8 mouse cellular contexts compared by ENCODE assay signal in genomic region chr12:99220333-99220732, GRCm38 (mm10).
DNase-seq lines count a peak whose midpoint lies in the region; ATAC-seq and TF ChIP-seq lines count a peak whose summit lies in the region.

No protein-coding gene starts in this region.

- no peak overlapping the region for H3K9ac ChIP-seq in lung, embryonic 14.5 days
- no peak overlapping the region for H3K9ac ChIP-seq in liver, embryonic 11.5 days (ENCODE audit: low read depth, low read length)

- no peak for TF ChIP-seq CTCF in lung, embryonic 14.5 days (IDR thresholded peaks at IDR 0.05; ENCODE audit: low read depth)
- TF ChIP-seq CTCF in thymus, adult 2 months (IDR thresholded peaks at IDR 0.05; ENCODE audit: borderline replicate concordance, control insufficient read depth, extremely low read depth, insufficient read depth, low read length, poor library complexity): no peak

- H3K36me3 ChIP-seq in lung, embryonic 14.5 days (ENCODE audit: insufficient read depth): no peaks in the 10 kb centered on the region
- H3K36me3 ChIP-seq in liver, embryonic 11.5 days (ENCODE audit: control insufficient read depth, insufficient read depth, low read length): no peaks in the 10 kb centered on the region
- H3K36me3 ChIP-seq in thymus, adult 2 months (ENCODE audit: control insufficient read depth, insufficient read depth, low read length): no peaks in the 10 kb centered on the region

- H3K9me3 ChIP-seq in lung, embryonic 14.5 days (ENCODE audit: low read depth, low read length): no peaks in the 10 kb centered on the region
- H3K9me3 ChIP-seq in liver, embryonic 11.5 days (ENCODE audit: control insufficient read depth, low read length): no peaks in the 10 kb centered on the region

- 27% methylated on average over 8 of the region's 8 CpGs for WGBS in lung, embryonic 14.5 days
- 75% methylated on average over 8 of the region's 8 CpGs for WGBS in liver, embryonic 11.5 days
- WGBS in thymus, adult 2 months: 97% methylated on average over 8 of the region's 8 CpGs

- ATAC-seq in lung, embryonic 14.5 days (ENCODE audit: insufficient read depth): no peak
- no peak for ATAC-seq in liver, embryonic 11.5 days (replicated peaks; ENCODE audit: low FRiP score)

- H3K27ac ChIP-seq in lung, embryonic 14.5 days (ENCODE audit: low read depth): no peak overlapping the region
- no peak overlapping the region for H3K27ac ChIP-seq in liver, embryonic 11.5 days (ENCODE audit: low read depth, low read length)
- no peak overlapping the region for H3K27ac ChIP-seq in thymus, adult 2 months (ENCODE audit: control insufficient read depth, insufficient read depth, low read length)

- TF ChIP-seq POLR2A in thymus, adult 2 months (IDR thresholded peaks at IDR 0.05; ENCODE audit: control insufficient read depth, extremely low read depth, insufficient read depth, low read length, poor library complexity): no peak

- no peaks in the 10 kb centered on the region for H3K27me3 ChIP-seq in lung, embryonic 14.5 days (ENCODE audit: insufficient read depth, low read length)
- no peaks in the 10 kb centered on the region for H3K27me3 ChIP-seq in liver, embryonic 11.5 days (replicated peaks; ENCODE audit: control insufficient read depth, insufficient read depth, low read length)
- H3K27me3 ChIP-seq in thymus, adult 2 months (ENCODE audit: control insufficient read depth, insufficient read depth, low read length): no peaks in the 10 kb centered on the region

- H3K4me3 ChIP-seq in lung, embryonic 14.5 days (ENCODE audit: low read depth, low read length): no peak overlapping the region
- H3K4me3 ChIP-seq in liver, embryonic 11.5 days (ENCODE audit: low read depth, low read length): no peak overlapping the region
- H3K4me3 ChIP-seq in thymus, adult 2 months (ENCODE audit: control insufficient read depth, insufficient read depth, low read length): no peak overlapping the region

- peak; percentile 75 for DNase-seq in lung, embryonic 14.5 days
- no peak for DNase-seq in lung, postnatal 36 days
- DNase-seq in forelimb bud, embryonic 11.5 days (ENCODE audit: low read depth, low spot score): peak; percentile 84
- DNase-seq in mesoderm, embryonic 11.5 days (ENCODE audit: low read depth, low spot score): peak; percentile 94
- peak; percentile 45 for DNase-seq in telencephalon, adult 2 months (ENCODE audit: low read depth, low spot score)
- no peak for DNase-seq in thymus, adult 18-20 months
- no peak for DNase-seq in liver, embryonic 11.5 days (ENCODE audit: low spot score)
- DNase-seq in thymus, adult 2 months: no peak

- H3K4me1 ChIP-seq in lung, embryonic 14.5 days (ENCODE audit: insufficient read depth): peaks cover 18% of the 10 kb centered on the region
- peaks cover 5% of the 10 kb centered on the region for H3K4me1 ChIP-seq in liver, embryonic 11.5 days (replicated peaks; ENCODE audit: control insufficient read depth, insufficient read depth, low read length)
- peaks cover 3% of the 10 kb centered on the region for H3K4me1 ChIP-seq in thymus, adult 2 months (replicated peaks; ENCODE audit: control insufficient read depth, insufficient read depth, low read length)

- no peak overlapping the region for H3K4me2 ChIP-seq in lung, embryonic 14.5 days
- no peak overlapping the region for H3K4me2 ChIP-seq in liver, embryonic 11.5 days

Comparison
In these comparisons a context has a peak if more than half of its experiments do, and no peak if none do; other contexts are left out.
1. DNase-seq: peak in lung, embryonic 14.5 days (single experiment), forelimb bud, embryonic 11.5 days (single experiment), mesoderm, embryonic 11.5 days (single experiment) and telencephalon, adult 2 months (single experiment); none in lung, postnatal 36 days (single experiment), thymus, adult 18-20 months (0 of 2), liver, embryonic 11.5 days (single experiment) and thymus, adult 2 months (single experiment).